Mouse (Mus musculus) heart, embryonic 10.5 days (tissue): ENCODE measurements around the gene Unk. TPM values are rescaled to one million over a fixed set of nuclear protein-coding genes. Genes with fewer than 3 reads are reported as not detected.

Experiments
- DNase-seq: peaks from one replicate; pipeline ENCODE4 v3.0.0-alpha.2; 2017; ENCODE audit warnings: low spot score
- H3K27ac ChIP-seq: fragments of 300-500 bp; sonication (generic); 2 replicates; pipeline ENCODE4 v1.5.1; 2016; ENCODE audit warnings: mild to moderate bottlenecking
- H3K27me3 ChIP-seq: fragments of 300-500 bp; sonication (generic); 2 replicates; pipeline ENCODE4 v1.6.1; 2016; ENCODE audit warnings: mild to moderate bottlenecking; ENCODE audit not compliant: poor library complexity, insufficient read depth, severe bottlenecking
- H3K36me3 ChIP-seq: fragments of 300-500 bp; sonication (generic); 2 replicates; pipeline ENCODE4 v1.6.1; 2016; ENCODE audit warnings: mild to moderate bottlenecking, moderate library complexity
- H3K4me1 ChIP-seq: fragments of 300-500 bp; sonication (generic); 2 replicates; pipeline ENCODE4 v1.6.1; 2016; ENCODE audit warnings: mild to moderate bottlenecking
- H3K4me3 ChIP-seq: fragments of 300-500 bp; sonication (generic); 2 replicates; pipeline ENCODE4 v1.5.1; 2016; ENCODE audit warnings: mild to moderate bottlenecking, moderate library complexity
- H3K9me3 ChIP-seq: fragments of 300-500 bp; sonication (generic); 2 replicates; pipeline ENCODE4 v1.6.1; 2016; ENCODE audit warnings: mild to moderate bottlenecking, moderate library complexity
- WGBS: fragments of 180-500 bp; shearing (Covaris S2); methylation state at CpG from one replicate; pipeline ENCODE4 v1.1.7; 2016; 5-methylcytosine and 5-hydroxymethylcytosine counted together
- polyA plus RNA-seq: library from polyadenylated mRNA; unstranded; fragments of >200 nt; fragmentation: Nextera tagmentation; extraction: Ambion mirVana; gene quantifications from 2 replicates; pipeline ENCODE4 v1.2.1, GENCODE M21; 2016

The Unk gene
- polyA plus RNA-seq, 1 experiment from 2014 or later = 37.1 TPM

DNA sequence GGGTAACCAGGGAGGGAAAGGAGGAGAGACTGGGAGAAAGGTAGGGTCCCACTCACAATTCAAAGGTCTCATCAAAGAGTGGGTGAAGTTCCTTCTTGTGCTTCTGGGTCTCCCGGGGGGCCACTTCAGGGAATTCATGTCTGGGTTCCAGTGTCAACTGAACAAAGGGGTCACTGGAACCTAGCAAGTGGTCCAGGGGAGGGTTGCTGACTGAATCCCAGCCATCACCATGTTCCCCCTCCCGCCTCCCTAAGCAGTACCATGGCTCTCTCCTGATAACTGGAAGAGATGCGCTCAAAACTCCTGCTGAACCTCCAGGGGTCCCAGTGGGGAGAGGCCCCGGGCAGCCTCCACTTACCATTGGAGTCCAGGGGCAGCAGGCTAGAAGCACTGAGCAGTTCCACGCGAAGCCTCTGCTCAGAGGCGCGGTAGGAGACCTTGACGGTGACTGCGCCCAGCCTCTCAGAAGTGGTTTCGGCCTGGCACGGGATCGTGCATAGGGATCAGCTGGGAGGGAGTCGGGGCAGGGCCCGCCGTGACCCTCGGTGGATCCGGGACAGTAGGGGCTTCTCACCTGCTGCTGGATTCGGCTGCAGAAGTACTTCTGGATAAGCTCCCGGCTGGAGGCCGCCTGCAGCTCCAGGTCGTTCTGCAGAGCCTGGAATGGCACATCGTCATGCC is 34.2 kb downstream of the Unk start:
- Histone ChIP-seq H3K36me3 (peaks cover 31% of the 10 kb centered on the region), H3K9me3 (no peaks in the 10 kb centered on the region), H3K27ac (peak overlapping the region; percentile 37; the same call in 1 of the 2 replicates), H3K4me1 (peaks cover 26% of the 10 kb centered on the region), H3K4me3 (no peak overlapping the region), H3K27me3 (no peaks in the 10 kb centered on the region; the same call in 1 of the 2 replicates)
- WGBS = 56% methylated on average over 23 of the region's 23 CpGs
- DNase-seq = no peak

DNA sequence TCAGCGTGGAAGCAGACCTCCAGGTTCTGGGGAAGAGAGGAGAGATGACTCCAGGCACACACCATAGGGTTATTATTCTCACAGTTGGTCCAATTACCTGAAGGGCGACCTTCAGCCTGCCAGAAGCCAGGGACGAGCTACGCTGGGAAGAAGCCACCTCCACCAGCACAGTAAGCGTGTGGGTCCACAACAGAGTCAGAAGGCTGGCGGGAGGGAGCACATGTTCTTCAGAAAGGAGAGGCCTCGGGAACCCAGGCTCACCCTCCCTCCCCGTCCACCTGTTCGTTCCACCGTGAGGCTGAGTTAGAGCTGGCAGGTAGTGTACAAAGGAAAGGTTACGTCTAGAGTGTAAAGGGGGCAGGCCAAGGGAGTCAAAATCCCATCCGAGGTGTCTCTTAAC is 35.2 kb downstream of the Unk start:
- Histone ChIP-seq H3K4me3 (no peak overlapping the region), H3K9me3 (no peaks in the 10 kb centered on the region), H3K4me1 (peaks cover 32% of the 10 kb centered on the region), H3K36me3 (peaks cover 21% of the 10 kb centered on the region), H3K27me3 (no peaks in the 10 kb centered on the region; the same call in 1 of the 2 replicates), H3K27ac (no peak overlapping the region)
- 86% methylated on average over 12 of the region's 12 CpGs for WGBS
- no peak for DNase-seq

DNA sequence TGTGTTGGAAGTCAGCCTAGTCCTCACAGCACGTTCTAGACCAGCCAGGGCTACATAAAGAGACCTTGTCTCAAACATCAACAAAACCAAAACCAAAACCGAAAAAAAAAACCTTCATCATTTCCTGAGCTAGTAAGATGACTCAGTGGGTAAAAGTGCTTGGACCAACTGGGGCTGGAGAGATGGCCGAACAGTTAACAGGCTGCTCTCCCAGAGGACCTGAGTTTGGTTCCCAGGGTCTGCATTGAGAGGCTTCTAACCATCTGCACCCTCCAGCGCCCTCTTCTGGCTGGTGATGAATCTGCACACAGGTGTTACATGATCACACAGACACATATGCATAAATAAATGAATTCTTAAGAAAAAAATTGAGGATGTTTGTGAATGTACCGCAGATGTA is 41.4 kb downstream of the Unk start:
- 65% methylated on average over 5 of the region's 5 CpGs for WGBS

DNA sequence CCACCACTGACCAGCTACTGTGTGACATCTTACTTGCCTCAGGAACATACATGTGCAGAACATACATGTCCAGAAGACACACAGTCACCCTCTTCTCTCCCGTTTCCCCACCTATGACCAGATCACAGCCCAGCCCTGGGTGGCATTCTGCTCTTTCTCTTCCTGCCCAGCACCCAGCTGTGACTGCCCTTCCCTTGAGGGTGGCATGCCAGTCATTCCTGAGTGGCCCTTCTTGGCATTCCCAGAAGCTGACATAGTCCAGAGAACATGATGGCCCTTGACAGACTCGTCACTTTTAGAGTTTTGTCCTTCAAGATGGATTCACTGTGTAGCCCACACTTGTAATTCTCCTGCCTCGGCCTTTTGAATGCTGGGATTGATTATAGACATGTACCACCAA is 42.5 kb downstream of the Unk start:
- H3K36me3 ChIP-seq = no peaks in the 10 kb centered on the region
- no peak overlapping the region for H3K4me3 ChIP-seq
- peaks cover 55% of the 10 kb centered on the region for H3K4me1 ChIP-seq
- no peaks in the 10 kb centered on the region; the same call in 1 of the 2 replicates for H3K27me3 ChIP-seq
- WGBS = 65% methylated on average over 3 of the region's 3 CpGs
- no peak overlapping the region for H3K27ac ChIP-seq
- H3K9me3 ChIP-seq = no peaks in the 10 kb centered on the region
- DNase-seq = no peak

More for the DNA sequence above, 41.4 kb downstream of the Unk start:
- Histone ChIP-seq H3K4me1 (peaks cover 50% of the 10 kb centered on the region), H3K27ac (no peak overlapping the region), H3K9me3 (no peaks in the 10 kb centered on the region), H3K4me3 (no peak overlapping the region), H3K36me3 (no peaks in the 10 kb centered on the region), H3K27me3 (no peaks in the 10 kb centered on the region; the same call in 1 of the 2 replicates)
- no peak for DNase-seq

DNA sequence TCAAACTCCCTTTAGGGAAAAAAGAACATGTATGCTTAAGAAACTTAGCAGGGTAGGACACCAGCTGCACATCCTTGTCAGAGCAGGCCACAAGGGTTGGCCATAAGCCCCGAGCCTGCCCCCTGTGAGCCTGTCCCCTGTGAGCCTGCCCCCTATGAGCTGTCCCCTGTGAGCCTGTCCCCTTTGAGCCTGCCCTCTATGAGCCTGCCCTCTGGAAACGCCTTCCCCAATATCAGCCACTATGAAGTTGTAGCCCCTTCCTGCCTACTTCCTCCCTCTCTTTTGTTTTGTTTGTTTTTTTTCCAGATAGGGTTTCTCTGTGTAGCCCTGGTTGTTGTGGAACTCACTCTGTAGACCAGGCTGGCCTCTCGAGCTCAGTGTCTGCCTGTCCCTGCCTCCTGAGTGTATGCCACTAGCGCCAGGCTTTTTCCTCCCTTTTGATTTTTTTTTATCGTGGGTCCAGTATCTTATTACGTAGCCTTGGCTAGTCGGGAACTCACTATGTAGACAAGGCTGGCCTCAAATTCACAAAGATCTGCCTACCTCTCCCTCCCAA is 44.4 kb downstream of the Unk start:
- peaks cover 10% of the 10 kb centered on the region for H3K36me3 ChIP-seq
- H3K4me1 ChIP-seq = peaks cover 74% of the 10 kb centered on the region
- no peak overlapping the region for H3K4me3 ChIP-seq
- H3K27ac ChIP-seq = peak overlapping the region; percentile 57; the same call in 1 of the 2 replicates
- no peaks in the 10 kb centered on the region for H3K9me3 ChIP-seq
- WGBS = 54% methylated on average over 7 of the region's 7 CpGs
- no peak for DNase-seq
- H3K27me3 ChIP-seq = no peaks in the 10 kb centered on the region

DNA sequence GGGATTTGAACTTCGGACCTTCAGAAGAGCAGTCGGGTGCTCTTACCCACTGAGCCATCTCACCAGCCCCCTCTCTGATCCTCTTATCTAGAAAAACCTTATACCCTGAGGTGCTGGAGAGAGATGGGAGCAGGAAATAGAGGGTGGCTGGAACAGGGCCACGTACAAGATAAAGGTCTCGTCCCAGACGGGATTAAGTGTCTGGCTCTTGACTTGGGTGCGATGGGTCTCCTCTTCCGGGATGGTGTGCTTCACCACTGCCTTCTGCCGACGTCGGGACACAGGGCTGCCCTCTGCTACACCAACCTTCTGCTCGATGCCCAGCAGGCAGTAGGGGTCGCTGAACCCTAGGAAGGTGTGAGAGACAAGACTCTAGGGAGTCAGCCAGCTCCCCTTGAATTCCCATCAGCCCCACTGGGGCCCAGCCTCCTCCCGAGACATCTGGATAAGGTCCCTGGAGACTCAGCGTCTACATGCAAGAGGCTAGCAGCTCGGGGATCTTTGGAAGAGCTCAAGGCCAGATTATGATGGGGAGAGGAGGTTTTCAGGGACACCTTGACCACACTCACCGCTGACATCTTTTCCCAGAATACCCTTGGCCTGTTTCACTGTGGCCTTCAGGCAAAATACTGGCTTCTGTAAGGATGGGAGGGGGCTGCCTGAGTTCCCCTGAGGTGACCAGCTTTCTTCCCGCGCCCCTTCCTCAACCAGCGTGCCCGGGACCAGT is 45.6 kb downstream of the Unk start:
- peaks cover 77% of the 10 kb centered on the region for H3K4me1 ChIP-seq
- no peak for DNase-seq
- WGBS = 29% methylated on average over 20 of the region's 20 CpGs
- no peaks in the 10 kb centered on the region for H3K27me3 ChIP-seq
- H3K9me3 ChIP-seq = no peaks in the 10 kb centered on the region
- H3K36me3 ChIP-seq = peaks cover 22% of the 10 kb centered on the region
- peak overlapping the region; percentile 86 for H3K27ac ChIP-seq
- H3K4me3 ChIP-seq = peak overlapping the region; percentile 53; the same call in 1 of the 2 replicates

DNA sequence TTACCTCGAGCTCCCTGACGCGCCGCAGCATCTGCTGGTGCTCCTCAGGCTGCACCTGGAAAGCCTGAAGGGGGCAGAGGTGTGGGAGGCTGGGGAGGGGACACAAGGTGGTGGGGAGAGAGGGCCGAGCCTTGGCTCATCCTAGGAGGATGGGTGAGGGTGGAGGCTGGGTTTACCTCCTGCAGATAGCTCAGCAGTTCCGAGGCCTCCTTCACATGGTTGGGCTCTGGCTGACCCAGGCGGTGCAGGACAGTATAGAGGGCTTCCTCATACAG is 46.1 kb downstream of the Unk start:
- Histone ChIP-seq H3K4me3 (peak overlapping the region; percentile 53; the same call in 1 of the 2 replicates), H3K27me3 (no peaks in the 10 kb centered on the region), H3K27ac (peak overlapping the region; percentile 86), H3K4me1 (peaks cover 77% of the 10 kb centered on the region), H3K36me3 (peaks cover 27% of the 10 kb centered on the region), H3K9me3 (no peaks in the 10 kb centered on the region)
- DNase-seq = no peak
- 57% methylated on average over 7 of the region's 7 CpGs for WGBS

DNA sequence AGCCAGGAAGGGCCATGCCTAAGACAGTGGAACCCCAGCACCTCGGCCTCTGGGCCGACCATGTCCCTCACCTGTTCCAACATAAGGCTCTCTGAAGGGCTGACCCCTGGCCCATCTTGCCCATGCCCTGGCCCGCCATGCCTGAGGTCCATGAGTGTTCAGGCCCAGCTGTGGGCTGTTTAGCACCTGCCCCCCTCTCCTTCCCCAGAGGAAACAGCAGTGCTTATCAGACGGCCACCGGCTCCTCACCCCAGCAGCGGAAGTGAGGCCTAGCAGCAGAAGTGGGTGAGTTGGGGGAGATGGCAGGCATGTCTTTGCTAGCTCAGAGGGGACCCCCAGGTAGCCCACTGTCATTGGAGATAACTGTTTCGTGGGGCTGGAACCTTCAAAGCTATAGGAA is 46.7 kb downstream of the Unk start:
- WGBS = 48% methylated on average over 7 of the region's 7 CpGs
- Histone ChIP-seq H3K27ac (peak overlapping the region; percentile 86), H3K36me3 (peaks cover 33% of the 10 kb centered on the region), H3K9me3 (no peaks in the 10 kb centered on the region), H3K4me1 (peaks cover 76% of the 10 kb centered on the region), H3K27me3 (no peaks in the 10 kb centered on the region), H3K4me3 (peak overlapping the region; percentile 53)
- DNase-seq = no peak

DNA sequence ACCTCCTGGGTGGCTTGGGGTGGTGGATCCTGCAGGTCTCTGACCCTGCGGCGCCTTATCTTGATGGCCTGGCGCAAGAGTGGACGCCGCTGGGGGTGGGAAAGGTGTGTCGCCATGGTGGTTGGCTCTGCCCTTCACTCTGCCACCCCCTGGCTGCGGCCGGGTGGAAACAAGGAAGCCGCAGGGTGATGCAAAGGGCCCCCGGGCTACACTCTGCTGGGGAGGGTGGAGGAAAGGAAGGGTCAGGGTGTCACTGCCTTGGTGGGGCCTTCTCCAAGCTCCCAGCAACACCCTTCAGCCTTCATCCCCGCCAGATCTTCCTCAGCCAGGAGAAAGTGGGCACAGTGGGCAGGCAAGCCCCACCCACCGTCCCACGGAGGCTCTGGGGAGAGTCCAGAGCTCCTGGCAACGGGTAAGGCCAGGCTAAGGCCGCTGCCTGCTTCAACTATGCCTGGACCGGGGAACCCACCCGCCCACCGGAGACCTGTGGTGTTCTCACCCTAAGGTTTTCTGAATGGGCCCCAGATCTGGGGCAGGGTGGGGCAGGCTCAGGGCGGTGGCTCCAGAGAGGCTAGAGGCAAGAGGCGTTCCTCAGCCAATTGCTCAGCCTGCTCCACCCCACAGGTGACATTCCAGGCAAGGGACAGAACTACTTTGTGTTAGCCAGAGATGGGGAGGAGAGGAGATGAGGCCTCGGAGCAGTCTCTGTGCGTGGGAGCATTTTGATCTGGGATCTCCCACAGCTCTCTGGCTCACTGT is 47.5 kb downstream of the Unk start, which contains the start of gene Unc13d:
Gene Unc13d (minus strand): TSS at position 516 of the 759 bp plus-strand sequence.
- peak within 1 kb of the TSS; percentile 53 for H3K4me3 ChIP-seq
- peak; percentile 92 for DNase-seq
- peaks cover 41% of the 10 kb centered on the region for H3K36me3 ChIP-seq
- H3K27me3 ChIP-seq = no peaks in the 10 kb centered on the region
- peak within 1 kb of the TSS; percentile 86 for H3K27ac ChIP-seq
- no peaks in the 10 kb centered on the region for H3K9me3 ChIP-seq
- 68% methylated on average over 22 of the region's 22 CpGs for WGBS
- H3K4me1 ChIP-seq = peaks cover 71% of the 10 kb centered on the region

DNA sequence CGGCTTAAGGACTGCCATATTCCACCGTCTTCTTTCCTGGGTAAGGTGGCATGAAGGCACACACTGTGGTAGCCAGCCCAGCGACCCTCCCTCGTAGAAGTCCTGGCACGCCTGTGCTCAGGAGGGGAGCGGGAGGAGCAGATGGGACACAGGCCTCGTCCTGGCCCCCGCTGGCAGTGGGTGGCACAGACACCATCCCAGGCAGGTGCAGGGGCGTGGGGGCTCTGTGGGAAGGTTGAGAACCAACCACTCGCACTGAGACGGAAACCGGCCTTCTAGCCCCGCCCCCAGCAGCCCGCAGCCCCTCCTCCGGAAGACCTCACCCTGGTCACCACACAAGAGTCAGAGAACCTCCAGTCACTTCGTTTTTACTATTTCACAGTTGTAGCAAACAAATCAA is 48.1 kb downstream of the Unk start:
- Histone ChIP-seq H3K36me3 (peaks cover 46% of the 10 kb centered on the region), H3K27ac (peak overlapping the region; percentile 86), H3K9me3 (no peaks in the 10 kb centered on the region), H3K4me1 (peaks cover 66% of the 10 kb centered on the region), H3K4me3 (peak overlapping the region; percentile 53), H3K27me3 (no peaks in the 10 kb centered on the region)
- no peak for DNase-seq
- WGBS = 12% methylated on average over 16 of the region's 16 CpGs

DNA sequence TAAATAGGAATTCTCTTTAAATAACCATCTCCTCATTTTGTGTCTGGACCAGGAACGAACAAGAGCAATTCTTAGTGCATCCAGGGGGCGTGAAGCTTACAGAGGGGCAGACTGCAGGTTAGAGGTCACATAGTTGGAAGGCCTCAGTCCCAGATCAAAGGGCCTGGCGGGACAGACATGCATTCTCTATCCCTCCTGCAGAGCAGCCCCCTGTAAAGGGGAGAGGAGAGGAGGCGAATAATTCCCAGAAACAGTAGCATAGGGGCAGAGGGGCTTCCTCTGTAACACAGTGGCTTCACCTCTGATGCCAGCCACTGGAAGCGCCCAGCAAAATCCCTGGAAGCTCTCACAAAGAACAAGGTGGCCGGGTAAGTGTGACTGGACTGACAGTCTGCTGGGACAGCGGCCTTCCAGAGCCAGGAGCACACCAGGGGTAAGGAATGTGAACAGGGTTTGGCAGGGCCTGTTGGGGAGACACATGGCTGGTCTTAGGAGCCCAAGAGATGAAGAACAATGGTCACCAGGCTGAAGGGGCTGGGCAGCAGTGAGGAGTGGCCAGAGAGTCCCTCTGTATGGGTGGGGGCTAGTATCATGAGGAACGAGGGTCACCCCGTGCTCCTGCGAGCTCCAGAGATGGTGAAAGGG is 48.7 kb downstream of the Unk start:
- Histone ChIP-seq H3K36me3 (peaks cover 51% of the 10 kb centered on the region), H3K27me3 (no peaks in the 10 kb centered on the region), H3K9me3 (no peaks in the 10 kb centered on the region), H3K4me1 (peaks cover 60% of the 10 kb centered on the region), H3K27ac (peak overlapping the region; percentile 84), H3K4me3 (peak overlapping the region; percentile 16; the same call in 1 of the 2 replicates)
- WGBS = 42% methylated on average over 10 of the region's 10 CpGs
- no peak for DNase-seq

DNA sequence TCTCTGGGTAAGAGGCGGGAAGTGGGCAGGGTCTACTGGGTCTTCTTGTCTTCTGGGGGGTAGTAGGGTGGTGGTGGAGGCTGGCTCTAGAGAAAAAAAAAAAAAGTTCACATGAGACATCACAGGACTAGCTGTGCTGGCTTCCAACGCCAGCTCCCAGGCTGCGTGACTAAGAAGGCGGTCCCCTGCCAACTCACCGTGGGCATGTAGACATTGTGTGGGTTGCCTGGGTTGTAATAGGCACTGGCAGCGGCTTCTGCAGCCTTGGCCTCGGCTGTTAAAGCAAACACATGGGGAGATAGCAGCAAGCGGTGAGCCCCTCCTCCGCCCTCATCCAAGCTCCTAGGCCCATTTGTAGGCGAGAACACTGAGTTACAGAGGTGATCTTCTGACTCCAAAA is 49.4 kb downstream of the Unk start:
- 79% methylated on average over 10 of the region's 10 CpGs for WGBS
- Histone ChIP-seq H3K9me3 (no peaks in the 10 kb centered on the region), H3K27me3 (no peaks in the 10 kb centered on the region), H3K4me1 (peaks cover 53% of the 10 kb centered on the region), H3K27ac (peak overlapping the region; percentile 84; the same call in 1 of the 2 replicates), H3K36me3 (peaks cover 57% of the 10 kb centered on the region), H3K4me3 (no peak overlapping the region)
- no peak for DNase-seq
